8 mouse cellular contexts compared by ENCODE assay signal in the genomic region with DNA sequence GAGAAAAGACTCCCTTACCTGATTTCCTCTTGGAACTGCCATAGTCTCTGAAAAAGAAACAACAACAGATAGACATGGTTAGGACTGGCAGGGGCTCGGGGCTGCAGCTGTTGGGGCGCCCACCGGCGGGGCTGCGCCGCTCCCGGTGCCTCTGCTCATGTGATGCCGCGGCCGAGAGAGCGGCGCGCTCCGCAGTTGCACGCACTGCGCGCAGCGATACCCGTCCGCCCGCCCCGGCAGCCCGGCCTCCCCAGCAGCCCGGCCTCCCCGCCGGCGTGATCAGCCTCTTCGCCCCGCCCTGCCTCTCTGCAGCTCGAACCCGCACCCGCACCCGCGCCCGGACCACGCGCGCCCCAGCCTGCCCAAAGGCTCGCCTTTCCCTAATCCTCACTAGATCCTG.
A peak's percentile ranks its signal among the peaks of the same experiment; 100 is the strongest.
DNase-seq lines count a peak whose midpoint lies in the region; ATAC-seq lines count a peak whose summit lies in the region.

No protein-coding gene starts in this region.

- H3K27me3 ChIP-seq in heart, embryonic 16.5 days (ENCODE audit: control insufficient read depth, insufficient read depth, low read length): 0 out of 2 replicates have a peak, but pooled peaks cover 2% of the 10 kb centered on the region
- peaks cover 27% of the 10 kb centered on the region for H3K27me3 ChIP-seq in forebrain, embryonic 11.5 days (ENCODE audit: control insufficient read depth, insufficient read depth, low read length)
- H3K27me3 ChIP-seq in limb, embryonic 10.5 days (ENCODE audit: low read depth, poor library complexity, severe bottlenecking): peaks cover 42% of the 10 kb centered on the region
- peaks cover 47% of the 10 kb centered on the region for H3K27me3 ChIP-seq in neural tube, embryonic 15.5 days (replicated peaks)

- H3K36me3 ChIP-seq in heart, embryonic 16.5 days (ENCODE audit: control insufficient read depth, insufficient read depth): no peaks in the 10 kb centered on the region
- H3K36me3 ChIP-seq in forebrain, embryonic 11.5 days (ENCODE audit: control insufficient read depth, insufficient read depth, low read length): no peaks in the 10 kb centered on the region
- H3K36me3 ChIP-seq in limb, embryonic 10.5 days: no peaks in the 10 kb centered on the region
- H3K36me3 ChIP-seq in neural tube, embryonic 15.5 days: no peaks in the 10 kb centered on the region

- H3K4me3 ChIP-seq in heart, embryonic 16.5 days (ENCODE audit: low read length): peak overlapping the region; percentile 46
- H3K4me3 ChIP-seq in forebrain, embryonic 11.5 days (ENCODE audit: low read depth, low read length): peak overlapping the region; percentile 27
- H3K4me3 ChIP-seq in limb, embryonic 10.5 days: peak overlapping the region; percentile 53
- peak overlapping the region; percentile 34 for H3K4me3 ChIP-seq in neural tube, embryonic 15.5 days (replicated peaks)

- WGBS in heart, embryonic 16.5 days: 4% methylated on average over 28 of the region's 39 CpGs
- WGBS in forebrain, embryonic 11.5 days: under 1% methylated on average over 39 of the region's 39 CpGs
- under 1% methylated on average over 39 of the region's 39 CpGs for WGBS in limb, embryonic 10.5 days
- WGBS in neural tube, embryonic 15.5 days: under 1% methylated on average over 32 of the region's 39 CpGs

- 0 out of 2 replicates have a peak, but pooled peaks have one; percentile 10 for ATAC-seq in heart, embryonic 16.5 days (replicated peaks; ENCODE audit: extremely low read depth, insufficient read depth, low FRiP score)
- ATAC-seq in forebrain, embryonic 11.5 days (replicated peaks; ENCODE audit: low FRiP score): peak; percentile 58
- no peak for ATAC-seq in neural tube, embryonic 15.5 days (ENCODE audit: low FRiP score)

- no peak for DNase-seq in heart, postnatal 36 days
- peak; percentile 52 for DNase-seq in adrenal gland, postnatal 25 days
- peak; percentile 68 for DNase-seq in forebrain, embryonic 11.5 days (ENCODE audit: low spot score)
- DNase-seq in limb, embryonic 10.5 days (ENCODE audit: low spot score): peak; percentile 70
- no peak for DNase-seq in urinary bladder, postnatal 10 days (ENCODE audit: low spot score)
- DNase-seq in gastrocnemius, postnatal 14 days: no peak

- peak overlapping the region; percentile 76 for H3K4me2 ChIP-seq in heart, embryonic 16.5 days (ENCODE audit: low read depth, low read length)
- H3K4me2 ChIP-seq in forebrain, embryonic 11.5 days (ENCODE audit: low read depth, low read length, severe bottlenecking): peak overlapping the region; percentile 64
- peak overlapping the region; percentile 74 for H3K4me2 ChIP-seq in neural tube, embryonic 15.5 days

- no peaks in the 10 kb centered on the region for H3K9me3 ChIP-seq in heart, embryonic 16.5 days (replicated peaks; ENCODE audit: control insufficient read depth, low read length)
- H3K9me3 ChIP-seq in forebrain, embryonic 11.5 days (ENCODE audit: control insufficient read depth, low read length): no peaks in the 10 kb centered on the region
- H3K9me3 ChIP-seq in limb, embryonic 10.5 days (replicated peaks): no peaks in the 10 kb centered on the region
- H3K9me3 ChIP-seq in neural tube, embryonic 15.5 days (replicated peaks): no peaks in the 10 kb centered on the region

- H3K27ac ChIP-seq in heart, embryonic 16.5 days (ENCODE audit: low read length): no peak overlapping the region
- H3K27ac ChIP-seq in forebrain, embryonic 11.5 days (ENCODE audit: low read depth, low read length): no peak overlapping the region
- H3K27ac ChIP-seq in limb, embryonic 10.5 days: peak overlapping the region; percentile 56
- H3K27ac ChIP-seq in neural tube, embryonic 15.5 days (replicated peaks): no peak overlapping the region

- peak overlapping the region; percentile 65 for H3K9ac ChIP-seq in heart, embryonic 16.5 days (ENCODE audit: low read length)
- peak overlapping the region; percentile 29 for H3K9ac ChIP-seq in forebrain, embryonic 11.5 days (ENCODE audit: low read length)
- H3K9ac ChIP-seq in neural tube, embryonic 15.5 days (replicated peaks): peak overlapping the region; percentile 40

- H3K4me1 ChIP-seq in heart, embryonic 16.5 days (ENCODE audit: control insufficient read depth, insufficient read depth, low read length): peaks cover 33% of the 10 kb centered on the region
- peaks cover 8% of the 10 kb centered on the region for H3K4me1 ChIP-seq in forebrain, embryonic 11.5 days (replicated peaks; ENCODE audit: control insufficient read depth, insufficient read depth, low read length)
- H3K4me1 ChIP-seq in limb, embryonic 10.5 days: peaks cover 51% of the 10 kb centered on the region
- H3K4me1 ChIP-seq in neural tube, embryonic 15.5 days: peaks cover 26% of the 10 kb centered on the region

- intact Hi-C loops in heart, postnatal 36 days (cut with DNase I): no loop called here
- intact Hi-C loops in gastrocnemius, postnatal 14 days (cut with DNase I; ENCODE audit: low total_unique reads): no loop called here

Comparison
In these comparisons a context has a peak if more than half of its experiments do, and no peak if none do; other contexts are left out.
1. DNase-seq: peak in adrenal gland, postnatal 25 days (single experiment), forebrain, embryonic 11.5 days (single experiment) and limb, embryonic 10.5 days (single experiment); none in heart, postnatal 36 days (0 of 2), urinary bladder, postnatal 10 days (single experiment) and gastrocnemius, postnatal 14 days (single experiment).
2. Peak in every context shown above with its lines, with median percentiles within 50 percentile points of each other: H3K4me2 ChIP-seq, H3K4me3 ChIP-seq and H3K9ac ChIP-seq.